Mouse (Mus musculus) limb, embryonic 14.5 days (tissue): ENCODE measurements around the gene Hyal1. TPM values are rescaled to one million over a fixed set of nuclear protein-coding genes. Genes with fewer than 3 reads are reported as not detected.

Experiments used
- ATAC-seq: fragments of 200-750 bp; cut with Nextera tagmentation; 2 replicates; pipeline ENCODE4 v1.8.0; 2017; ENCODE audit warnings: low read depth, moderate number of reproducible peaks, moderate TSS enrichment; ENCODE audit not compliant: low FRiP score
- DNase-seq: peaks from one replicate; pipeline ENCODE4 v3.0.0-alpha.2; 2015; ENCODE audit warnings: low spot score
- H3K27ac ChIP-seq: fragments of 300-500 bp; sonication (generic); replicated peaks from 2 replicates; pipeline ENCODE4 v1.5.1; 2014; ENCODE audit warnings: low read depth, mild to moderate bottlenecking, low read length, moderate library complexity, mixed read lengths
- H3K27me3 ChIP-seq: fragments of 300-500 bp; sonication (generic); 2 replicates; pipeline ENCODE4 v1.6.1; 2014; ENCODE audit warnings: low read length, mixed read lengths; ENCODE audit not compliant: control insufficient read depth, insufficient read depth
- H3K36me3 ChIP-seq: fragments of 300-500 bp; sonication (generic); 2 replicates; pipeline ENCODE4 v1.6.1; 2014; ENCODE audit warnings: mild to moderate bottlenecking, low read length, moderate library complexity, mixed read lengths; ENCODE audit not compliant: control insufficient read depth, insufficient read depth
- H3K4me1 ChIP-seq: fragments of 300-500 bp; sonication (generic); 2 replicates; pipeline ENCODE4 v1.6.1; 2014; ENCODE audit warnings: antibody characterized with exemption, low read length, mixed read lengths; ENCODE audit not compliant: control insufficient read depth, insufficient read depth
- H3K4me2 ChIP-seq: fragments of 300-500 bp; sonication (generic); replicated peaks from 2 replicates; pipeline ENCODE4 v1.6.1; 2014; ENCODE audit warnings: low read depth, mild to moderate bottlenecking, low read length, moderate library complexity; ENCODE audit not compliant: severe bottlenecking
- H3K4me3 ChIP-seq: fragments of 300-500 bp; sonication (generic); replicated peaks from 2 replicates; pipeline ENCODE4 v1.5.1; 2014; ENCODE audit warnings: low read length
- H3K9ac ChIP-seq: fragments of 300-500 bp; sonication (generic); 2 replicates; pipeline ENCODE4 v1.6.1; 2014; ENCODE audit warnings: mild to moderate bottlenecking, low read depth, low read length, moderate library complexity; ENCODE audit not compliant: severe bottlenecking
- H3K9me3 ChIP-seq: fragments of 300-500 bp; sonication (generic); 2 replicates; pipeline ENCODE4 v1.6.1; 2016; ENCODE audit warnings: low read length; ENCODE audit not compliant: control insufficient read depth
- POLR2A ChIP-seq: fragments of 200-500 bp; IDR thresholded peaks from 2 replicates; pipeline ENCODE4 v1.8.0; 2012; ENCODE audit warnings: inconsistent platforms, mild to moderate bottlenecking, moderate library complexity, borderline replicate concordance; ENCODE audit not compliant: insufficient read depth, insufficient read length; ENCODE audit errors: extremely low read depth
- WGBS: fragments of 180-500 bp; shearing (Covaris S2); extraction: QIAGEN DNeasy Blood & Tissue Kit; methylation state at CpG from one replicate; pipeline ENCODE4 v1.1.7; 2014; 5-methylcytosine and 5-hydroxymethylcytosine counted together
- polyA plus RNA-seq, 2 experiments: library from polyadenylated mRNA; depleted of rRNA in 1 of 2; stranded (reverse) in 1 of 2; unstranded in 1 of 2; fragments of >200 nt; fragmentation: Nextera tagmentation in 1 of 2; extraction: Ambion mirVana in 1 of 2; gene quantifications; 2 replicates each; pipeline versions ENCODE4 v1.2.1 to v1.2.3; 2012 to 2014

Gene Hyal1
- polyA plus RNA-seq, 2 experiments: 6.9 to 11.1 TPM

GRCm38 (mm10) chr9:107539940-107540339 is 36.8 kb upstream of the Hyal1 start:
- 94% methylated on average over 8 of the region's 8 CpGs for WGBS
- no peak for ATAC-seq
- Histone ChIP-seq H3K27me3 (no peaks in the 10 kb centered on the region), H3K4me2 (no peak overlapping the region), H3K27ac (no peak overlapping the region), H3K4me1 (peaks cover 33% of the 10 kb centered on the region), H3K9me3 (no peaks in the 10 kb centered on the region), H3K36me3 (peaks cover 43% of the 10 kb centered on the region), H3K9ac (no peak overlapping the region), H3K4me3 (no peak overlapping the region)
- DNase-seq: no peak
- no peak for TF ChIP-seq POLR2A

GRCm38 (mm10) chr9:107540420-107540819 is 36.3 kb upstream of the Hyal1 start:
- Histone ChIP-seq H3K27me3 (no peaks in the 10 kb centered on the region), H3K4me1 (peaks cover 29% of the 10 kb centered on the region), H3K36me3 (peaks cover 47% of the 10 kb centered on the region), H3K4me2 (no peak overlapping the region), H3K9ac (no peak overlapping the region), H3K9me3 (no peaks in the 10 kb centered on the region), H3K27ac (no peak overlapping the region), H3K4me3 (no peak overlapping the region)
- whole genome bisulfite sequencing: 70% methylated on average over 4 of the region's 4 CpGs
- no peak for TF ChIP-seq POLR2A
- ATAC-seq (no peak), DNase-seq (no peak)

DNA sequence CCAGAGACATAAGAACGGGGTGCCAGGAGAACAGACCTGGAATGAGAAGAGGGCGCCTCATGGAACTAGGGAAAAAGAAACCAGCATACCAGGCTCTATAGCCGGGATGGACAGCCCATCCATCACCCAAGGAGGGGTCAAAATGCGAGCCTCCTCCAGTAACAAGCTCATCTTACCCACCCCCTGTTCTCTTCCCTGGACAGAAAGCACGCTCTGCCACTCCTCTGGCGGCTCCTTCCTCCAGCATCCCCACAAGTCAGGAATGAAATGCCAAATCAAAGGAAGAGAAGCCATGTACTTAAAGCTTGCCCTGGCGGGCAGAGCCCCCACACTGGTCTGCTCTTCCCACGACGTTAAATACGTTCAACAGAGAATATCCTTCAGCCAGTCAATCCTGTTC is 35.7 kb upstream of the Hyal1 start:
- ATAC-seq (no peak), DNase-seq (no peak)
- H3K27ac ChIP-seq: no peak overlapping the region
- peak overlapping the region; percentile 35; the same call in 1 of the 2 replicates for H3K9ac ChIP-seq
- no peaks in the 10 kb centered on the region for H3K9me3 ChIP-seq
- peaks cover 48% of the 10 kb centered on the region for H3K36me3 ChIP-seq
- H3K4me1 ChIP-seq: peaks cover 25% of the 10 kb centered on the region
- TF ChIP-seq POLR2A: no peak
- peak overlapping the region; percentile 72 for H3K4me3 ChIP-seq
- H3K4me2 ChIP-seq: peak overlapping the region; percentile 93
- WGBS: 44% methylated on average over 10 of the region's 10 CpGs
- H3K27me3 ChIP-seq: no peaks in the 10 kb centered on the region

DNA sequence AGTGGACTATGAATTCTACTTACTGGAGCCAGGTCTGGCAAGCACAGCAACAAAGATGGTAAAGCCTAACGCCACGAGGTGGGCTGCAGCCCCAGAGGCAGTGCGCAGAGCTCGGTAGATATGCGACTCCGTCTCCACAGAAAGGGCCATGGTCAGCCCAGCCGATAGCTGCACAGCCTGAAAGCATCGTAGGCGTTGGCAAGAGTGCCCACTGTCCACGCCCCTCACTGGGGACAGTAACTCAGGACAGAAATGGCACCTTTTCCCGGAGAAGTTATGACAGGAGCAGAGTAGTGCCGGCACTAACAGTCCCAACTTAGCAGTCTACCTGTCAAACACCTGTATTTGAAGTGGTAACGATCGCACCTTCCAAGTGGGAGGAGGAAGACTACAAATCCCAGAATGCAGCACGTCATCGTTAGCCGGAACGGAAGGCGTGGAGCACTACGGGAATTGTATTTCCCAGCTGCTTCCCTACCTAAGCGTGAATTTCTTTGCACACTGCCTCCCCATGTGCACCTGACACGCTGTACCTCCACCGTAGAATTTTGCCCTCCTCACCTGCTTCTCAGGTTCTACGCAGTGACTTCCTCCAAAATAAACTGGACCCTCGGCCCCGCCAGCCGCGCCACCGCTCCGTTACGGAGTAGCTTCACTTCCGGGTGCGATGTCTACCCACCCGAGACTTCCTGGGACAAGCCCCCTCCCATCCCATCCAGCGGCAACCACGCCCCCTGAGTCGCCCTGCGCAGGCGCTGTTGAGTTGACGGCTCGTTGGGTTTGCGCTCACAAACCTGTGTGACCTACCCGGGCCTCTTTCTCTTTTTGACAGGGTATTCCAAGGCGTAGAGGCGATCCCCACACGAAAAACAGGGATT is 35.0 kb upstream of the Hyal1 start, which contains the start of the genes Cyb561d2 and Nprl2:
Cyb561d2 (minus strand) TSS at position 720 of the 878 bp plus-strand sequence.
Nprl2 (plus strand) TSS at position 753 of the 878 bp plus-strand sequence.
- H3K27me3 ChIP-seq: no peaks in the 10 kb centered on the region
- peak within 1 kb of the TSS; percentile 52 for H3K9ac ChIP-seq
- H3K4me3 ChIP-seq: peak within 1 kb of the TSS; percentile 72
- WGBS: under 1% methylated on average over 46 of the region's 46 CpGs
- peaks cover 48% of the 10 kb centered on the region for H3K36me3 ChIP-seq
- DNase-seq (peak; percentile 93), ATAC-seq (peak; percentile 90)
- no peak for TF ChIP-seq POLR2A
- H3K4me2 ChIP-seq: peak within 1 kb of the TSS; percentile 93
- no peak within 1 kb of the TSS for H3K27ac ChIP-seq
- H3K4me1 ChIP-seq: peaks cover 23% of the 10 kb centered on the region
- no peaks in the 10 kb centered on the region for H3K9me3 ChIP-seq

- no peak for TF ChIP-seq POLR2A
- H3K27ac ChIP-seq: no peak overlapping the region
- ATAC-seq (no peak), DNase-seq (no peak)
- peak overlapping the region; percentile 93 for H3K4me2 ChIP-seq
- H3K36me3 ChIP-seq: peaks cover 44% of the 10 kb centered on the region
- H3K27me3 ChIP-seq: no peaks in the 10 kb centered on the region
- peak overlapping the region; percentile 52 for H3K9ac ChIP-seq
- peaks cover 24% of the 10 kb centered on the region for H3K4me1 ChIP-seq
- no peaks in the 10 kb centered on the region for H3K9me3 ChIP-seq
- WGBS: 0% methylated on average over 11 of the region's 11 CpGs
- peak overlapping the region; percentile 72 for H3K4me3 ChIP-seq
Observed at GRCm38 (mm10) chr9:107542352-107542686, 34.4 kb upstream of the Hyal1 start.
